Mouse (Mus musculus) liver, embryonic 12.5 days (tissue): ENCODE data around the gene Tspan1. TPM values are rescaled to one million over a fixed set of nuclear protein-coding genes. Genes with fewer than 3 reads are reported as not detected.

Experiments
- ATAC-seq: fragments of 200-750 bp; cut with Nextera tagmentation; 2 replicates; pipeline ENCODE4 v1.8.0; 2017; ENCODE audit warnings: moderate number of reproducible peaks, mild to moderate bottlenecking, moderate library complexity
- H3K27ac ChIP-seq: fragments of 300-500 bp; sonication (generic); 2 replicates; pipeline ENCODE4 v1.5.1; 2016; ENCODE audit warnings: mild to moderate bottlenecking
- H3K27me3 ChIP-seq: fragments of 300-500 bp; sonication (generic); replicated peaks from 2 replicates; pipeline ENCODE4 v1.6.1; 2016; ENCODE audit warnings: mild to moderate bottlenecking, moderate library complexity
- H3K36me3 ChIP-seq: fragments of 300-500 bp; sonication (generic); 2 replicates; pipeline ENCODE4 v1.6.1; 2016; ENCODE audit warnings: mild to moderate bottlenecking, moderate library complexity
- H3K4me1 ChIP-seq: fragments of 300-500 bp; sonication (generic); 2 replicates; pipeline ENCODE4 v1.6.1; 2016
- H3K4me2 ChIP-seq: fragments of 300-500 bp; sonication (generic); 2 replicates; pipeline ENCODE4 v1.6.1; 2016; ENCODE audit warnings: mild to moderate bottlenecking, moderate library complexity
- H3K4me3 ChIP-seq: fragments of 300-500 bp; sonication (generic); 2 replicates; pipeline ENCODE4 v1.5.1; 2016; ENCODE audit warnings: mild to moderate bottlenecking, moderate library complexity
- H3K9ac ChIP-seq: fragments of 300-500 bp; sonication (generic); 2 replicates; pipeline ENCODE4 v1.6.1; 2016; ENCODE audit warnings: mild to moderate bottlenecking, moderate library complexity
- H3K9me3 ChIP-seq: fragments of 300-500 bp; sonication (generic); replicated peaks from 2 replicates; pipeline ENCODE4 v1.6.1; 2016; ENCODE audit warnings: mild to moderate bottlenecking, moderate library complexity
- WGBS: fragments of 180-500 bp; shearing (Covaris S2); methylation state at CpG from one replicate; pipeline ENCODE4 v1.1.7; 2016; ENCODE audit not compliant: insufficient replicate concordance; 5-methylcytosine and 5-hydroxymethylcytosine counted together
- polyA plus RNA-seq: library from polyadenylated mRNA; unstranded; fragments of >200 nt; fragmentation: Nextera tagmentation; extraction: Ambion mirVana; gene quantifications from 2 replicates; pipeline ENCODE4 v1.2.1, GENCODE M21; 2016

The Tspan1 gene
- polyA plus RNA-seq, 1 experiment from 2014 or later, result not detected

- H3K27ac ChIP-seq, result peak overlapping the region; percentile 39; the same call in 1 of the 2 replicates
- no peaks in the 10 kb centered on the region for H3K9me3 ChIP-seq
- H3K36me3 ChIP-seq, result no peaks in the 10 kb centered on the region
- no peak overlapping the region for H3K9ac ChIP-seq
- 23% methylated on average over 5 of the region's 5 CpGs for WGBS
- ATAC-seq, result peak; percentile 28; the same call in 1 of the 2 replicates
- peaks cover 32% of the 10 kb centered on the region for H3K4me1 ChIP-seq
- H3K27me3 ChIP-seq, result peaks cover 32% of the 10 kb centered on the region
- peak overlapping the region; percentile 16 for H3K4me2 ChIP-seq
- no peak overlapping the region for H3K4me3 ChIP-seq
Observed at GRCm38 (mm10) chr4:116177140-116177539, 9.7 kb upstream of the Tspan1 start.

DNA sequence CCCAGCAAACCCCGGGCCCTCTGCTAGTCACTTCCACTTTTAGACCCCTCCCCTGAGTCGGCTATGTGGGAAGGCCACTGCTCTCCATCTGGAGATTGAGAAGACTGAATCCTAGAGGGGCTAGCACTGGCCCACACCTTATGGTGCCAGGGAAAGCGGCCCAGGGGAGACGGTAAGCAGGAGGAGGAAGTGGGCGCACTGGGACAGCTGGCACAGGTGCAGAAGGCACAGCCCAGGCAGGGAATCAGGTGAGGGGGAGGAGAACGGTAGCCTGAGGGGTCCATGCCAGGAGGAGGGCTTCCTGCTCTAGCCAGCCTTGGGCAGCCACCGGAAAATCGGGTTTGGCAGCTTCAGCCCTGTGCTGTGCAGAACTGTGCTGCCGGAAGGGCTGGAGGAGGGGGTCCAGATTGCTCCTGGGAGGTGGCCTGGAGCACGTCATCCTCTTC lies 9.2 kb upstream of the Tspan1 start:
- Histone ChIP-seq H3K9me3 (no peaks in the 10 kb centered on the region), H3K27ac (peak overlapping the region; percentile 65), H3K4me1 (peaks cover 29% of the 10 kb centered on the region), H3K36me3 (no peaks in the 10 kb centered on the region), H3K4me2 (peak overlapping the region; percentile 44), H3K27me3 (peaks cover 26% of the 10 kb centered on the region), H3K4me3 (0 out of 2 replicates have a peak overlapping the region, but pooled peaks have one; percentile 2), H3K9ac (no peak overlapping the region)
- WGBS, result 10% methylated on average over 10 of the region's 10 CpGs
- ATAC-seq, result peak; percentile 30; the same call in 1 of the 2 replicates

- Histone ChIP-seq H3K4me1 (peaks cover 29% of the 10 kb centered on the region), H3K9me3 (no peaks in the 10 kb centered on the region), H3K4me3 (no peak overlapping the region), H3K4me2 (peak overlapping the region; percentile 44), H3K9ac (no peak overlapping the region), H3K27ac (peak overlapping the region; percentile 65), H3K36me3 (no peaks in the 10 kb centered on the region), H3K27me3 (peaks cover 21% of the 10 kb centered on the region)
- WGBS, result 19% methylated on average over 7 of the region's 7 CpGs
- ATAC-seq, result peak; percentile 86
Observed at GRCm38 (mm10) chr4:116175711-116176542, 8.5 kb upstream of the Tspan1 start.

DNA sequence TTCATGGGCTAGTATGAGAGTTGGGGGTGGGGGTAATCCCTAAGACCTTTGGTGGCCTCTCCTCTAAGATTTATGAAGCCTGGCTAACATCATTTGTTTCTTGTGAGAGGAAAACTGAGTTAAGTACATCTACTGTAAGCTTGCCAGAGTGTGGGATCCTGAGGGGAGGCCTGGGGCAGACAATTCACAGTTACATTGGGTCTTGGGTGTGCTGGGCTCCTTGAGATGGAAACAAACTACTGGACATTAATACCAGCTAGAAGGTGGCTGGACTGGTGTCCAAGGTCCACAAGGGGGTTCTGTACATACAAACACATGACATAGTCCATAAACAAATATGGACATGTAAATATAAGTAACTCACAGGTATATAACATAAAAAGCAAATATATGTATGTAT lies 7.7 kb upstream of the Tspan1 start:
- ATAC-seq, result no peak
- Histone ChIP-seq H3K27me3 (peaks cover 20% of the 10 kb centered on the region), H3K4me2 (peak overlapping the region; percentile 44; the same call in 1 of the 2 replicates), H3K9ac (no peak overlapping the region), H3K4me1 (peaks cover 29% of the 10 kb centered on the region), H3K9me3 (no peaks in the 10 kb centered on the region), H3K36me3 (no peaks in the 10 kb centered on the region), H3K27ac (0 out of 2 replicates have a peak overlapping the region, but pooled peaks have one; percentile 8), H3K4me3 (no peak overlapping the region)

GRCm38 (mm10) chr4:116174466-116175116 lies 7.2 kb upstream of the Tspan1 start:
- Histone ChIP-seq H3K9me3 (no peaks in the 10 kb centered on the region), H3K4me1 (peaks cover 29% of the 10 kb centered on the region), H3K4me2 (no peak overlapping the region), H3K4me3 (no peak overlapping the region), H3K9ac (no peak overlapping the region), H3K27me3 (peaks cover 15% of the 10 kb centered on the region), H3K27ac (0 out of 2 replicates have a peak overlapping the region, but pooled peaks have one; percentile 8), H3K36me3 (no peaks in the 10 kb centered on the region)
- ATAC-seq, result no peak
- WGBS, result 37% methylated on average over 6 of the region's 6 CpGs

GRCm38 (mm10) chr4:116173752-116174151 lies 6.4 kb upstream of the Tspan1 start:
- ATAC-seq, result no peak
- H3K9me3 ChIP-seq, result no peaks in the 10 kb centered on the region
- H3K9ac ChIP-seq, result no peak overlapping the region
- no peak overlapping the region for H3K4me2 ChIP-seq
- no peaks in the 10 kb centered on the region for H3K36me3 ChIP-seq
- H3K4me3 ChIP-seq, result no peak overlapping the region
- WGBS, result 85% methylated on average over 4 of the region's 4 CpGs
- H3K4me1 ChIP-seq, result peaks cover 29% of the 10 kb centered on the region
- H3K27me3 ChIP-seq, result peaks cover 13% of the 10 kb centered on the region
- no peak overlapping the region for H3K27ac ChIP-seq

- H3K4me2 ChIP-seq, result no peak within 1 kb of the TSS
- H3K27ac ChIP-seq, result no peak within 1 kb of the TSS
- H3K9ac ChIP-seq, result no peak within 1 kb of the TSS
- no peaks in the 10 kb centered on the region for H3K9me3 ChIP-seq
- H3K27me3 ChIP-seq, result peaks cover 13% of the 10 kb centered on the region
- 73% methylated on average over 6 of the region's 6 CpGs for WGBS
- peaks cover 29% of the 10 kb centered on the region for H3K4me1 ChIP-seq
- no peak within 1 kb of the TSS for H3K4me3 ChIP-seq
- no peak for ATAC-seq
- no peaks in the 10 kb centered on the region for H3K36me3 ChIP-seq
Observed at GRCm38 (mm10) chr4:116173072-116173471, 5.7 kb upstream of the Tspan1 start, which contains the start of the genes 1700042G07Rik and Gm49337. 1700042G07Rik (plus strand) TSS chr4:116173372. Gm49337 (plus strand) TSS chr4:116173384.

DNA sequence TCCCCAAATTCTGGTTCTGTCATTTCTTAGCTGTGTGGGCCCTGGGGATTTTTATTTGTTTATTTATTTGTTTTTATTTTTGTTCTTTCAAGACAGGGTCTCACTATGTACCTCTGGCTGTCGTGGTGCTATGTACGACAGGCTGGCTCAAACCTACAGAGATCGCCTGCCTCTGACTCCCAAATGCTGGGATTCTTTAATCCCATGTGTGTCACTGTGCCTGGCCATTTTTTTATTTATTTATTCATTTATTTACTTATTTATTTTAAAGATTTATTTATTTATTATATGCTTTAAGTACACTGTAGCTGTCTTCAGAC lies 1.9 kb upstream of the Tspan1 start:
- H3K4me3 ChIP-seq, result no peak overlapping the region
- peaks cover 5% of the 10 kb centered on the region; the same call in 1 of the 2 replicates for H3K27me3 ChIP-seq
- WGBS, result 59% methylated on average over 3 of the region's 3 CpGs
- no peaks in the 10 kb centered on the region for H3K9me3 ChIP-seq
- no peak; the same call in 1 of the 2 replicates for ATAC-seq
- H3K36me3 ChIP-seq, result no peaks in the 10 kb centered on the region
- no peak overlapping the region for H3K4me2 ChIP-seq
- H3K4me1 ChIP-seq, result peaks cover 15% of the 10 kb centered on the region
- no peak overlapping the region for H3K9ac ChIP-seq
- no peak overlapping the region for H3K27ac ChIP-seq

DNA sequence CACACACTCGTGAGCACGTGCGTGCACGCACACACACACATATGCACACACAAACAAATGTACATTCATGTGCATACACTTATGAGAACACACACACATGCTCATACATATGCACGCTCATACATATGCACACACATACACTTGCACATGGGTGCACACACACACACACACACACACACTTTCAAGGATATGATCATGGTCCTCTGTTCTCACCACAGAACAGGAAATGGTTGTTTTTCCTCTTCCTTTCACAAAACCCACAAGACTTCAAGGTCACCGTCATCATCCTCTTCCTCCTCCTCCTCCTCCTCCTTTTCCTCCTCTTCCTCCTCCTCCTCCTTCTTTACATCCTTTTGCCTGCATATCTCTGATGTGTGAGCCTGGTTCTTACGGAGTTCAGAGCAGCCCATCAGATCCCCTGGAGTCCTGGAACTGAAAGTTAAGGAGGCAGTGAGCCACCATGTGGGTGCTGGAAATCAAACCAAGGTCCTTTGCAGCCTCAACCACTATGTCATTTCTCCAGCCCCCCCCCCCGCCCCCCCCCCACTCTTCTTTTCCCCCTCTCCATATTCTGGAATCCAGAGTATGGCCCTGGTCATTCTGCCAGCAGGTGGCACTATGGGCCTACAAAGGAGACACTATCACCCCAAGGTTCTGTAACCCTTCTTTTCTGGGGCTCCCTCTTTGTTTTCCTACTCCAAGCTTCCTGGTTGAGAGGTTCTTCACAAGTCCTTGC lies 1.4 kb upstream of the Tspan1 start:
- no peak overlapping the region for H3K27ac ChIP-seq
- no peaks in the 10 kb centered on the region for H3K36me3 ChIP-seq
- no peak overlapping the region for H3K4me2 ChIP-seq
- peaks cover 5% of the 10 kb centered on the region; the same call in 1 of the 2 replicates for H3K27me3 ChIP-seq
- H3K9me3 ChIP-seq, result no peaks in the 10 kb centered on the region
- WGBS, result 67% methylated on average over 7 of the region's 8 CpGs
- H3K9ac ChIP-seq, result no peak overlapping the region
- peak; percentile 53 for ATAC-seq
- H3K4me1 ChIP-seq, result peaks cover 12% of the 10 kb centered on the region
- H3K4me3 ChIP-seq, result no peak overlapping the region

DNA sequence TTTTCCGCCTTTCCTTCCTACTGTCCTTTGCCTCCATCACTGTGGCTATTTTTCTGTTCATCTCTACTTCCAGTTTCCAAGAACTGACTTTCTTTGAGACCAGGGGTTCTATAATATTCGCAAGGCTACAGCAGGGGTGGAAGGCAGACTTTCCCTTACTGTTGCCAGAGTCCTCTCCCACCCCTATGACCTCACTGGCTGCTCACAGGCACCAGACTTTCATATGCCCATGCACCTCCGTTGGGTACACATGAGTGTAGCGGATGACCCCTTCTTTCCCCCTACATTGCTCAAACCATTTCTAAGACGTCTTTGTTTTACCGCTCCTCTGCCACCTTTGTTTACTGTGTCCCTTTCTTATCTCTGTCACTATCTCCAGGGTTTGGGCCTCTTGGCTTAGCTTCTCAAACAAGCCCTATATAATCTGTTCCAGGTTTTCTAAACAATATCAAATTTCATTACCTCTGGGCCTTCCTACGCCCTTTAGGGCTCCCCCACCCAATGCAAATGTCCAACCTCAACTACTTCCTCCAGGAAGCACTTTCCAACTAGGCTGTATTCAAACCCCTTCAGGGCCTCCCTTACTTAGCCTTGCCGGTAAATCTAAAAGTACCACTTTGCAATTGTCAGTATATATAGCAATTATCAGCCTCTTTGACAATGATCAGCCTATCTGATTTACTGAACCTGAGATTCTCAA lies 1.5 kb downstream of the Tspan1 start:
- ATAC-seq, result no peak
- no peak overlapping the region for H3K4me2 ChIP-seq
- H3K27ac ChIP-seq, result no peak overlapping the region
- no peak overlapping the region for H3K9ac ChIP-seq
- H3K27me3 ChIP-seq, result peaks cover 5% of the 10 kb centered on the region; the same call in 1 of the 2 replicates
- H3K4me1 ChIP-seq, result peaks cover 25% of the 10 kb centered on the region
- no peaks in the 10 kb centered on the region for H3K9me3 ChIP-seq
- 55% methylated on average over 8 of the region's 8 CpGs for WGBS
- no peaks in the 10 kb centered on the region for H3K36me3 ChIP-seq
- no peak overlapping the region for H3K4me3 ChIP-seq
